Mouse (Mus musculus) B cell, adult 62 days (primary cell): ENCODE measurements around the gene Mapkbp1. TPM values are rescaled to one million over a fixed set of nuclear protein-coding genes. Genes with fewer than 3 reads are reported as not detected.

ENCODE experiments used
- total RNA-seq: library from RNA; stranded (reverse); gene quantifications from 4 replicates; pipeline ENCODE4 v1.2.4, GENCODE M21; 2023

Gene Mapkbp1
- 12.1 to 17.3 TPM (median 14.6 TPM) in 4 replicates for total RNA-seq

GRCm38 (mm10) chr2:119972537-119972879 is at the start of gene Mapkbp1:
Gene Mapkbp1, plus strand, starts transcription at chr2:119972699.

GRCm38 (mm10) chr2:120026984-120027949 is 54.8 kb downstream of the Mapkbp1 start, which contains the start of the genes Jmjd7 and Gm28042:
Gene Jmjd7, plus strand, starts transcription at chr2:120027483.
Gene Gm28042, plus strand, starts transcription at chr2:120027493.

GRCm38 (mm10) chr2:120032726-120033467 is 60.4 kb downstream of the Mapkbp1 start, which contains the start of gene Pla2g4b:
Gene Pla2g4b, plus strand, starts transcription at chr2:120033417.

Other genes starting within 250 kb of the Mapkbp1 start
- 0.31 to 1.0 TPM (median 0.32 TPM) in 3 of 4 replicates, not detected in the other for gene Itpka, start 230.4 kb upstream of the Mapkbp1 start, total RNA-seq
- 21.7 to 24.4 TPM (median 22.1 TPM) in 4 replicates for gene Ltk, start 212.3 kb upstream of the Mapkbp1 start, total RNA-seq
- 28.8 to 35.4 TPM (median 32.3 TPM) in 4 replicates for gene Rpap1, start 185.2 kb upstream of the Mapkbp1 start, total RNA-seq
- 0.17 to 0.56 TPM in 2 of 4 replicates, not detected in the others for gene Tyro3, start 175.0 kb upstream of the Mapkbp1 start, total RNA-seq
- 126 to 135 TPM (median 131 TPM) in 4 replicates for gene Mga, start 75.5 kb upstream of the Mapkbp1 start, total RNA-seq
- 10.4 to 16.1 TPM (median 13.2 TPM) in 4 replicates for gene Jmjd7, start 54.8 kb downstream of the Mapkbp1 start, total RNA-seq
- gene Gm28042, start 54.8 kb downstream of the Mapkbp1 start, total RNA-seq: 3.1 to 4.8 TPM (median 4.4 TPM) in 4 replicates
- 3.7 to 8.4 TPM (median 4.7 TPM) in 4 replicates for gene Pla2g4b, start 60.7 kb downstream of the Mapkbp1 start, total RNA-seq
- gene Ehd4, start 181.9 kb downstream of the Mapkbp1 start, total RNA-seq: 90.2 to 111 TPM (median 102 TPM) in 4 replicates